Mouse (Mus musculus): Measurements from ENCODE around the gene Mt1.

The Mt1 gene

GRCm38 (mm10) chr8:94204043-94204442, 25.2 kb downstream of the Mt1 start:
- in situ Hi-C loops (cut with MboI, MseI) = loop anchor here in 1 of 2 experiments (5.0 to 25.0 kb wide), 3 partner anchors 37 to 1192 kb away; partner anchors contain the start of gene Gnao1

GRCm38 (mm10) chr8:94205736-94206135, 26.9 kb downstream of the Mt1 start:
- in situ Hi-C loops (cut with MboI, MseI) = loop anchor here (5.0 to 25.0 kb wide), 3 partner anchors 38 to 1193 kb away; partner anchors contain the start of gene Gnao1 (in 1 of the 2)

- in situ Hi-C loops (cut with MboI, MseI) = loop anchor here (5.0 to 25.0 kb wide), 3 partner anchors 39 to 1194 kb away; partner anchors contain the start of gene Gnao1 (in 1 of the 2)
These were observed 27.4 kb downstream of the Mt1 start for GRCm38 (mm10) chr8:94206256-94206655.

GRCm38 (mm10) chr8:94207491-94207890, 28.6 kb downstream of the Mt1 start:
- in situ Hi-C loops (cut with MboI, MseI) = loop anchor here (5.0 to 25.0 kb wide), 3 partner anchors 40 to 1195 kb away; partner anchors contain the start of gene Gnao1 (in 1 of the 2)

- in situ Hi-C loops (cut with MboI, MseI) = loop anchor here (5.0 to 25.0 kb wide), 3 partner anchors 42 to 1197 kb away; partner anchors contain the start of gene Gnao1 (in 1 of the 2)
These were observed 30.8 kb downstream of the Mt1 start for GRCm38 (mm10) chr8:94209639-94210038.

GRCm38 (mm10) chr8:94210225-94210624, 31.3 kb downstream of the Mt1 start:
- in situ Hi-C loops (cut with MboI, MseI) = loop anchor here in 1 of 2 experiments (25.0 kb wide), 1 partner anchor 1198 kb away; no protein-coding TSS in a partner anchor

GRCm38 (mm10) chr8:94213819-94214218, 34.9 kb downstream of the Mt1 start:
- in situ Hi-C loops (cut with MboI, MseI) = loop anchor here in 1 of 2 experiments (25.0 kb wide), 1 partner anchor 1202 kb away; no protein-coding TSS in a partner anchor

- in situ Hi-C loops (cut with MboI, MseI) = loop anchor here in 1 of 2 experiments (25.0 kb wide), 1 partner anchor 1202 kb away; no protein-coding TSS in a partner anchor
These were observed 35.6 kb downstream of the Mt1 start, which contains the start of gene Nup93 for GRCm38 (mm10) chr8:94214252-94215173. Nup93 (plus strand) TSS chr8:94214564.

GRCm38 (mm10) chr8:94227381-94227939, 48.6 kb downstream of the Mt1 start:
- in situ Hi-C loops (cut with MboI, MseI) = no loop called here

Data from T-helper 17 cell (primary cell).